Mouse (Mus musculus) left cerebral cortex, postnatal 14 days (tissue): ENCODE results near the gene Ech1. TPM values are rescaled to one million over a fixed set of nuclear protein-coding genes. Genes with fewer than 3 reads are reported as not detected.

Experiments
- DNase-seq, 2 experiments: peaks; one replicate each; pipeline ENCODE4 v3.0.0; 2021 to 2022; ENCODE audit warnings: low spot score in 2 of 2, mixed read lengths in 1 of 2
- intact Hi-C: fragments of 180-260 bp; cut with DNase I; formaldehyde crosslinking; loops from one replicate; pipeline ENCODE4 v1.15.1; 2025
- long read RNA-seq, 2 experiments: library from polyadenylated mRNA; stranded (forward); transcript quantifications; one replicate each; pipeline ENCODE4 v2.0.0; 2021
- total RNA-seq, 2 experiments: library from RNA; stranded (reverse); gene quantifications; 2 replicates each; pipeline ENCODE4 v1.2.3; 2021

The Ech1 gene
- 10 to 100 TPM; 43.6 to 44.2 TPM for total RNA-seq
- long read RNA-seq, experiment 1, transcript Ech1-201 (10 exons, 1,267 nt) = major isoform, 50 of 59 reads
- long read RNA-seq, experiment 1, partial matches to known transcripts = 3 of 59 reads
- long read RNA-seq, experiment 1, other reads (novel, unspliced or antisense) = 5 of 59 reads
- long read RNA-seq, experiment 2, transcript Ech1-201 (10 exons, 1,267 nt) = major isoform, 38 of 43 reads
- long read RNA-seq, experiment 2, partial matches to known transcripts = 0 of 43 reads
- long read RNA-seq, experiment 2, other reads (novel, unspliced or antisense) = 5 of 43 reads

DNA sequence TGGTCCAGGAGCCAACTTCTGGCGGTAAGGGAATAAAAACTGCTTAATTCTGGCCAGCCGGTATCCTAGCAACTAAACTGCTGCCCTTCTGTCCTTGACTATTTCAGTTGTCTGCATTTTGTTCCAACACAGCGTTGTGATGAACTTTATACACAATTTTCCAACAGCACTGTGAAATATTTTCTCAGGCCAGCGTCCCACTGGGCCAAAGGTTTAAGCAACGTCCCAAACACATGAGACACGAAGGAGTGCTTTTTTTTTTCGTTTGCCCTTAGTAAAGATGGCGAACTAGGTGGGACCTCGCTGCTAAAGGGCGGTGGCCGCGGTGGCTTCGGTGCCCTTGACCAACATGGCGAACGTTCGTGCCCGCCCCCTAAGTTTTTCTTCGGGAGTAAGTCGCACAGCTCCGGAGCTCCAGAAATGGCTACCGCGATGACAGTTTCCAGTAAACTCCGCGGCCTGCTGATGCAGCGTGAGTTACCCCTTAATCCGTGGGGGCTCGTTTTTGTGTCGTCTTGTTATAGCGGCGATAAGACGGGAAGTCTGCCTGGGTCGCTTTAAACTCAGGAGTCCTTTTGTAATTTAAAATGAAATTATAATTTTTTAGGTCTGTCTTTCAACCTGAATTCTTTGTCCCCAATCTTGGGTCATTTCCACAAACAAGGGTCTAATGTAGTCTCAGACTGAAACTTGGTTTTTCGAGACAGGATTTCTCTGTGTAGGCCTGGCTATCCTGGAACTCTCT, at the start of gene Ech1:
Gene Ech1, plus strand, starts transcription at position 277 of the 745 bp plus-strand sequence.
- DNase-seq = peak; percentile 92 to 95
- intact Hi-C loops = loop anchor here (5.0 kb wide), 1 partner anchor 42 kb away; no protein-coding TSS in a partner anchor

- no peak for DNase-seq
- intact Hi-C loops = no loop called here
Observed at GRCm38 (mm10) chr7:28778825-28779224, 46.2 kb upstream of the Ech1 start.

GRCm38 (mm10) chr7:28780067-28780658, 44.9 kb upstream of the Ech1 start:
- peak; percentile 94 for DNase-seq
- intact Hi-C loops = loop anchor here (10.0 kb wide), 1 partner anchor 255 kb away; no protein-coding TSS in a partner anchor

DNA sequence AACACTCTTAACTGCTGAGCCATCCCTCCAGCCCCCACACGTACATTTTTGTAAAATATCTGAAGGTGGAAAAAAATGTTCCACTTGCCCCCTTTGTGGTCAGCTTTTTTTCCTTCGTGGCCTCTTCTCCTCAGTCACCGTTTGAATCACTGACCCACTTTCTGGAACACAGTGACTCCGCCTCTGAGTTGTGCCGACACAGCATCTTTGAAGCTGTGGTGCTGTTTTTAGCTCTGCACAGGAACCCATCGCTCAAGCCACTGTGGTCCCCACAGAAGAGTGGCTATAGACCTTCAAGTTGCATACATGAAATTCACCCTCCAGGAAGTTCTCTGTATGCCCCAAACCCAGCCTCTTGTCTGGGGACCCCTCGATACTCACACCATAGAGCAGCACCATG, 44.2 kb upstream of the Ech1 start:
- peak in 1 of 2 experiments; percentile 62 for DNase-seq
- intact Hi-C loops = loop anchor here (10.0 kb wide), 1 partner anchor 254 kb away; no protein-coding TSS in a partner anchor

DNA sequence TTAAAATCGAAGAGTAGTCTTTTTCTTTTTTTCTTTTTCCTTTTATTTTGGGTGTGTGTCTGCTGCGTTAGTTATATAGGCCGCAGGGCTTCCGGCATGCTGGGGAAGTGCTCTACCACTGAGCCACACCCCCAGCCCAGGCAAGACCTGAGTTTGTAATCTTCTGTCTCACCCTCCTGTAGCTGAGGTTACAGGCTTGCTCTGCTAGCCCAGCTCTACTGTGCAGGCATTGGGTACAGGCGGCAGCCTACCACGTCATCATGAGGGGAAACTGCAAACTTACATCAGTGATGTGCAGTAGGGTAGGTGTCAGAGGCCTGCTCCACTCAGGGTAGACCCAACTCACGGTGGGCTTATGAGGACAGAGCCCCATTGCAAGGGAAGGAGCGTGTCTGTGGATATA, 43.8 kb upstream of the Ech1 start:
- no peak for DNase-seq
- intact Hi-C loops = loop anchor here (10.0 kb wide), 1 partner anchor 254 kb away; no protein-coding TSS in a partner anchor

GRCm38 (mm10) chr7:28785161-28785560, 39.9 kb upstream of the Ech1 start:
- intact Hi-C loops = loop anchor here (10.0 kb wide), 1 partner anchor 250 kb away; no protein-coding TSS in a partner anchor
- no peak for DNase-seq

GRCm38 (mm10) chr7:28787884-28788283, 37.1 kb upstream of the Ech1 start:
- intact Hi-C loops = loop anchor here (10.0 kb wide), 1 partner anchor 247 kb away; no protein-coding TSS in a partner anchor
- no peak for DNase-seq

GRCm38 (mm10) chr7:28788307-28789195, 36.5 kb upstream of the Ech1 start, which contains the start of gene Rinl:
Gene Rinl (plus strand): TSS chr7:28788969.
- DNase-seq = no peak
- intact Hi-C loops = loop anchor here (10.0 kb wide), 1 partner anchor 246 kb away; no protein-coding TSS in a partner anchor

DNA sequence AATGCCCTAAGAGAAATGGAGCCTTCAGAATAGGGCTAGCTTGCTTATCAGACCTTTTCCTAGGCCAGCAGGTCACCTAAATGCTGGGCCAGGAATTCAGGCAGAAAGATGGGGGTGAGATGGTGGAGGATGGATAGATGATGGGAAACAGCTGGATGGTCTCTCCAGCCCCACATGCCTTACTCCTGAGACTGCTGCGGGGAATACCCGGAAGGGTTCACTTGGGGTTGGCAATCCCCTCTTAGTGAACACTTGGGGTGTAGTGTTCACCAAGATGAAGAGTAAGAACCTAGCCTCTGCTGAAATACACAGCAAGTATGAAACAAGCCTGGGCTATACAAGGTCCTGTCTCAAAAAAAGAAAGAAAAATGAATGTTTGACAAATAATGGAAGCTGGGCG, 35.8 kb upstream of the Ech1 start:
- intact Hi-C loops = loop anchor here (10.0 kb wide), 1 partner anchor 246 kb away; no protein-coding TSS in a partner anchor
- DNase-seq = no peak

DNA sequence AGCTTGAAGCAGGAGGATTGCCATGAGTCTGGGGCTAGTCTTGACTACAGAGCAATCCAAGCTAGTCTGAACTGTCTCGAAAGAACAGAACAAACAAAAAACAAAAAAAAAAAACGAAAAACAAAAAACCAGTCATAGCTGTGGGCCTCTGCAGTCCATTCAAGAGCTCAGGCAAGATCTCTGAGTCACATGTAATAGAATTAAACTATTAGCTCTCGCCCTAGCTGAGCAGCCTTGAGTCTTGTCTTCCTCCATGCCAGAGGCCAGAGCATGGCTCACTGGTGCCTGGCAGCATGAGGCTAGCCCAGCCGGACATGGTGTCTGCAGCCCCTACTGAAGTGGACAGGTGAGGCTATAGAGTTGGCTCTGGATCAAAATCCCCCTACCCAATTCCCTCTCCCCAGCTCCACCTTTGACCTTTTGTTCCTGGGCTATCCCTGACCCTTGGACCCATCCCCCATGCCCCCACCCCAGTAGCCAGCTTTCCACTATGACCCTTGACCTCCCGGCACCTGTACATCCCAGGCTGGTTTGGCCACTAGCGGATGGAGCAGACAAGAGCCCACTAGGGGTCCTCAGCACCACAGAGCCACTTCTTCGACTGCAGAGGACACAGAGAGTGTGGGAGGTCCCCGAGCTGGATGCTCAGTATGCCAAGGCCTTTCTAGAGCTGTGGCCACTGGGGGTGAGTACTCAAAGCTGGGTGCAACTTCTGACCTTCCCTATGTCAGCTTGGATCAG, 34.8 kb upstream of the Ech1 start:
- intact Hi-C loops = no loop called here
- DNase-seq = no peak

DNA sequence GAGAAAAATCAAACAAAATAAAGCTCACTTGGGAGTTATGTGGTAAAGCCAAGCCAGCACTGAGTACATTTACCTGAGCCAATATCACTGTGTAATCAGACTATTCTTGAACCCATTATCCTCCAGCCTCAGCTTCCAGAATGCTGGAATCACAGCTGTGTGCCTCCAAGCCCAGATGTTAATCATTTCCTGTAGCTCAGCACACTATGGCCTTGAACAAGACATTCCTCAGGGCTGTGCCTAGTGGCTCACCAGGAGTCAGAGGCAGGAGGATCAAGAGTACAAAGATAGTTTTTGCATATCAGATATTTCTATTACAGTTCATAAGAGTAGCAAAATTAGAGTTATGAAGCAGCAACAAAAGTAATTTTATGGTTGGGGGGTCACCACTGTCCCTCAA, 33.3 kb upstream of the Ech1 start:
- no peak for DNase-seq
- intact Hi-C loops = no loop called here

GRCm38 (mm10) chr7:28792391-28793185, 32.4 kb upstream of the Ech1 start:
- DNase-seq = no peak
- intact Hi-C loops = no loop called here

GRCm38 (mm10) chr7:28793834-28794233, 31.2 kb upstream of the Ech1 start:
- DNase-seq = no peak
- intact Hi-C loops = loop anchor here (2.0 kb wide), 1 partner anchor 73 kb away; no protein-coding TSS in a partner anchor

DNA sequence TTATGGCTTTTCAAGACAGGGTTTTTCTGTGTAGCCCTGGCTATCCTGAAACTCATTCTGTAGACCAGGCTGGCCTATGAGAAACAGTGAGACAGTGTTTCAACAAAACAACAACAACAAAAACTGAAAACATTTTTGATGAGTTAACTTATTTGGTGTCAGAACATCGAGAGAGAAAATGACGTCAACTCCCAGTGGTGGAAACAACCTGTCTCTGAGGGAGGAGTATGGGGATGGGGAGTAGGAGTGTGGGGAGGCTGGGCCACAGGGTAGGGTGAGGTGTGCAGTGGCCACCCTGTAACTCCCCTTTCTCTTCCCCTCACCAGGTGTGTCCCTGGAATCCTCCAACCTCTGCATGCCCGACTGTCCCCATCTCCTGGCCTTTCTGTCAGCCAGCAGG, 30.5 kb upstream of the Ech1 start:
- DNase-seq = no peak

GRCm38 (mm10) chr7:28795832-28796231, 29.2 kb upstream of the Ech1 start:
- DNase-seq = no peak
- intact Hi-C loops = loop anchor here (2.0 to 5.0 kb wide), 2 partner anchors 71 to 176 kb away; no protein-coding TSS in a partner anchor

More for the DNA sequence above, 30.5 kb upstream of the Ech1 start:
- intact Hi-C loops = loop anchor here (2.0 kb wide), 1 partner anchor 72 kb away; no protein-coding TSS in a partner anchor

DNA sequence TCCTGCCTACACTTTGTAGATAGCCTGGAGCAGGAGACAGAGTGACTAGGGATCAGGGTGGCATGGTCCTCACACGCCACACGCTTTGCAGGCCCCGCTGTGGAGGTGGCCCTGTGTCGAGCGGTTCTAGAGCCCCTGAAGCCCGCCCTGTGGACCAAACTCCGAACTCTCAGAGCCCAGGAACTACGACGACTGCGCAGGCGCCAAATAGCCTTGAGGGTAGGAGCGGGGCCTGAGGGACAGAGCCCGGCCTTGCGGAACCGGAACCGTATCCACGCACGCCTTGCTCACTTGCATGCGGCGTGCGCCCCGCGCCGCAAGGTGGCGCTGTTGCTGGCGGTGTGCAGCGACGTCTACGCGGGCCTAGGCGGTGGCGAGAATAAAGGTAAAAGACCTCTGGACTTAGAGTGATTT, 28.4 kb upstream of the Ech1 start:
- intact Hi-C loops = loop anchor here (5.0 kb wide), 1 partner anchor 176 kb away; no protein-coding TSS in a partner anchor
- peak; percentile 72 to 81 for DNase-seq

- intact Hi-C loops = loop anchor here (5.0 kb wide), 1 partner anchor 172 kb away; no protein-coding TSS in a partner anchor
- DNase-seq = no peak
Observed at GRCm38 (mm10) chr7:28799994-28800393, 25.0 kb upstream of the Ech1 start.
